Comparison of ENCODE assay signal across 12 mouse cellular contexts in the genomic region with DNA sequence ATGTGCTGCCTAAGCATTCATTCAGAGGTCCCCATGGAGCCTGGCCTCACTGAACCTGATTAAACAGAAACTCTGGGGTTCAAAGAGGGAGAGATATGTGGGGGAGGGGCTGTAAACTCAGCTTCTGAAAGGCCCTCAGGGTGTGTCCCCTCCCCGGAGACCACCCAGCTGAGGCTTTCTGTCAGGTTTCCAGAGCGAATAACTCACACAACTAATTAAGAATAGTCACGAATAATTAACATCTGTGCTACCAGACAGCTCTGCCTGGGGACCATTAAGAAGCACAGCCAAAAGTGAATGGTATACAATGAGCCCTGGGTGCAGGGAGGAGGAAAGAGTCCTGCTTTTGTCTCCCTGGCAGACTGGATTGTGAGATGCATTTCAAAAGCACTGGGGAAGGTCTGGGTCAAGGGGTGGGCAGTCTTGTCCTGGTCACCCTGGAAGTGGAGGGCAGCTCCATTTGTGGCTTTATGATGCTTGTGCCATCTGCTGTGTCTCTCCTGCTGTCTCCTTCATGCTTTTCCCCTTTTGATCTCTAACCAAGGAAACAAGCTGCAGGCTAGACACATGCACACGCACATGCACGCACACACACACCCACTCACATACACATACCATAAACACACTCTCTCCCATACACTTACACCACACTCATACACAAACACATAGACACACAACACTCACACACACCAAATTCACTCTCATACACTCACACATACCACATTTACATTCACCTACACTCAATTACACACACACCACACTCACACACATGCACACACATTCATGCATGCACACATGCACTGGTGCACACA. TPM values are rescaled to one million over a fixed set of nuclear protein-coding genes. Genes with fewer than 3 reads are reported as not detected.
DNase-seq lines count a peak whose midpoint lies in the region; ATAC-seq and TF ChIP-seq lines count a peak whose summit lies in the region.
"Had no signal": no experiment of that assay in that cellular context is flagged by ENCODE, and none has a peak within 500 bp of the region (broad histone marks: within the 10 kb centered on the region; RNA-seq: fewer than 3 reads in every experiment).

No protein-coding gene starts in this region.

- H3K4me1 ChIP-seq in stomach, embryonic 14.5 days (ENCODE audit: control insufficient read depth, insufficient read depth, low read length), result no peaks in the 10 kb centered on the region
- H3K4me1 ChIP-seq in stomach, postnatal 0 days (replicated peaks; ENCODE audit: control insufficient read depth, insufficient read depth), result no peaks in the 10 kb centered on the region
- peaks cover 12% of the 10 kb centered on the region for H3K4me1 ChIP-seq in forebrain, embryonic 16.5 days (replicated peaks; ENCODE audit: control insufficient read depth, insufficient read depth, low read length)
- peaks cover 17% of the 10 kb centered on the region for H3K4me1 ChIP-seq in midbrain, embryonic 11.5 days (ENCODE audit: control insufficient read depth, insufficient read depth, low read length)
- H3K4me1 ChIP-seq in intestine, embryonic 16.5 days (ENCODE audit: control insufficient read depth, insufficient read depth, low read length), result no peaks in the 10 kb centered on the region
- H3K4me1 ChIP-seq: liver, embryonic 13.5 days; megakaryocyte, embryonic 14.5 days had no signal

- H3K27ac ChIP-seq in stomach, embryonic 14.5 days (ENCODE audit: low read length), result no peak overlapping the region
- H3K27ac ChIP-seq in stomach, postnatal 0 days (replicated peaks), result no peak overlapping the region
- peak overlapping the region; percentile 73 for H3K27ac ChIP-seq in forebrain, embryonic 16.5 days (ENCODE audit: low read length)
- H3K27ac ChIP-seq in midbrain, embryonic 11.5 days (ENCODE audit: low read depth, low read length), result peak overlapping the region; percentile 81
- no peak overlapping the region for H3K27ac ChIP-seq in intestine, embryonic 16.5 days (ENCODE audit: low read length)
- H3K27ac ChIP-seq: liver, embryonic 13.5 days had no signal

- H3K9me3 ChIP-seq in stomach, embryonic 14.5 days (ENCODE audit: control insufficient read depth, low read depth, low read length), result no peaks in the 10 kb centered on the region
- H3K9me3 ChIP-seq in stomach, postnatal 0 days (ENCODE audit: control insufficient read depth, low read length), result no peaks in the 10 kb centered on the region
- no peaks in the 10 kb centered on the region for H3K9me3 ChIP-seq in forebrain, embryonic 16.5 days (ENCODE audit: control insufficient read depth, low read length)
- H3K9me3 ChIP-seq in midbrain, embryonic 11.5 days (ENCODE audit: control insufficient read depth, low read length), result no peaks in the 10 kb centered on the region
- no peaks in the 10 kb centered on the region for H3K9me3 ChIP-seq in intestine, embryonic 16.5 days (ENCODE audit: control insufficient read depth, low read length)
- H3K9me3 ChIP-seq: liver, embryonic 13.5 days had no signal

- DNase-seq in stomach, postnatal 0 days (ENCODE audit: low spot score), result no peak
- peak; percentile 94 for DNase-seq in midbrain, embryonic 11.5 days (ENCODE audit: low spot score, missing footprints)
- DNase-seq in spleen, postnatal 14 days (ENCODE audit: low spot score in 2 of 2), result no peak
- no peak for DNase-seq in cerebellum, adult 8-10 months
- DNase-seq in urinary bladder, postnatal 36 days (ENCODE audit: low spot score in 2 of 2), result no peak
- DNase-seq: cerebellum, adult 11-12 months; liver, embryonic 13.5 days; right cerebral cortex, adult 18-20 months had no signal

- no peaks in the 10 kb centered on the region for H3K27me3 ChIP-seq in stomach, embryonic 14.5 days (ENCODE audit: control insufficient read depth, insufficient read depth, low read length)
- no peaks in the 10 kb centered on the region for H3K27me3 ChIP-seq in stomach, postnatal 0 days (ENCODE audit: control insufficient read depth, insufficient read depth, low read length)
- H3K27me3 ChIP-seq in forebrain, embryonic 16.5 days (replicated peaks; ENCODE audit: control insufficient read depth, insufficient read depth, low read length), result no peaks in the 10 kb centered on the region
- H3K27me3 ChIP-seq in midbrain, embryonic 11.5 days (ENCODE audit: control insufficient read depth, insufficient read depth, low read length), result no peaks in the 10 kb centered on the region
- H3K27me3 ChIP-seq in intestine, embryonic 16.5 days (replicated peaks; ENCODE audit: control insufficient read depth, insufficient read depth, low read length), result no peaks in the 10 kb centered on the region
- H3K27me3 ChIP-seq: liver, embryonic 13.5 days; megakaryocyte, embryonic 14.5 days had no signal

- WGBS in stomach, embryonic 14.5 days, result 33% methylated on average over 5 of the region's 5 CpGs
- WGBS in stomach, postnatal 0 days, result 40% methylated on average over 5 of the region's 5 CpGs
- WGBS in forebrain, embryonic 16.5 days, result 5% methylated on average over 5 of the region's 5 CpGs
- WGBS in midbrain, embryonic 11.5 days, result 18% methylated on average over 5 of the region's 5 CpGs
- WGBS in intestine, embryonic 16.5 days, result 27% methylated on average over 5 of the region's 5 CpGs

- no peak overlapping the region for H3K4me2 ChIP-seq in stomach, embryonic 14.5 days (replicated peaks; ENCODE audit: low read depth, low read length)
- H3K4me2 ChIP-seq in stomach, postnatal 0 days (replicated peaks; ENCODE audit: low read depth), result no peak overlapping the region
- H3K4me2 ChIP-seq in forebrain, embryonic 16.5 days (ENCODE audit: low read length), result no peak overlapping the region
- H3K4me2 ChIP-seq in midbrain, embryonic 11.5 days, result peak overlapping the region; percentile 1; the same call in 1 of the 2 replicates
- no peak overlapping the region for H3K4me2 ChIP-seq in intestine, embryonic 16.5 days (ENCODE audit: low read depth, low read length)
- H3K4me2 ChIP-seq: liver, embryonic 13.5 days had no signal

- no peaks in the 10 kb centered on the region for H3K36me3 ChIP-seq in stomach, embryonic 14.5 days (ENCODE audit: control insufficient read depth, insufficient read depth, low read length)
- H3K36me3 ChIP-seq in stomach, postnatal 0 days (ENCODE audit: control insufficient read depth, insufficient read depth, low read length), result no peaks in the 10 kb centered on the region
- no peaks in the 10 kb centered on the region for H3K36me3 ChIP-seq in forebrain, embryonic 16.5 days (ENCODE audit: control insufficient read depth, insufficient read depth)
- no peaks in the 10 kb centered on the region for H3K36me3 ChIP-seq in midbrain, embryonic 11.5 days (ENCODE audit: control insufficient read depth, insufficient read depth, low read length)
- no peaks in the 10 kb centered on the region for H3K36me3 ChIP-seq in intestine, embryonic 16.5 days (ENCODE audit: control insufficient read depth, insufficient read depth, low read length)
- H3K36me3 ChIP-seq: liver, embryonic 13.5 days had no signal

- 0 out of 2 replicates have a peak, but pooled peaks have one; percentile 23 for ATAC-seq in stomach, embryonic 14.5 days (ENCODE audit: insufficient number of reproducible peaks, insufficient read depth, low FRiP score, low read depth)
- ATAC-seq in stomach, postnatal 0 days (ENCODE audit: low FRiP score, low TSS enrichment), result no peak
- peak; percentile 95 for ATAC-seq in forebrain, embryonic 16.5 days
- ATAC-seq in midbrain, embryonic 11.5 days (ENCODE audit: low FRiP score), result peak; percentile 95
- no peak for ATAC-seq in intestine, embryonic 16.5 days

- TF ChIP-seq CTCF in stomach, postnatal 0 days (IDR thresholded peaks at IDR 0.05; ENCODE audit: low read depth), result no peak

- H3K9ac ChIP-seq in stomach, embryonic 14.5 days (replicated peaks; ENCODE audit: low read depth, low read length), result no peak overlapping the region
- H3K9ac ChIP-seq in stomach, postnatal 0 days (ENCODE audit: low read length), result no peak overlapping the region
- H3K9ac ChIP-seq in forebrain, embryonic 16.5 days (replicated peaks; ENCODE audit: low read depth, low read length), result 0 out of 2 replicates have a peak overlapping the region, but pooled peaks have one; percentile 23
- no peak overlapping the region for H3K9ac ChIP-seq in midbrain, embryonic 11.5 days (ENCODE audit: low read length)
- H3K9ac ChIP-seq in intestine, embryonic 16.5 days (ENCODE audit: low read depth, low read length), result no peak overlapping the region
- H3K9ac ChIP-seq: liver, embryonic 13.5 days had no signal

- no peak overlapping the region for H3K4me3 ChIP-seq in stomach, embryonic 14.5 days (ENCODE audit: low read depth, low read length)
- H3K4me3 ChIP-seq in stomach, postnatal 0 days (ENCODE audit: low read depth, low read length), result no peak overlapping the region
- H3K4me3 ChIP-seq in forebrain, embryonic 16.5 days (replicated peaks; ENCODE audit: low read length), result no peak overlapping the region
- H3K4me3 ChIP-seq in midbrain, embryonic 11.5 days (ENCODE audit: low read depth, low read length), result no peak overlapping the region
- no peak overlapping the region for H3K4me3 ChIP-seq in intestine, embryonic 16.5 days (ENCODE audit: low read length)
- H3K4me3 ChIP-seq: liver, embryonic 13.5 days; megakaryocyte, embryonic 14.5 days had no signal

- no peak for TF ChIP-seq EP300 in stomach, postnatal 0 days (optimal IDR thresholded peaks at IDR 0.05)

RNA-seq across cellular contexts. Expression of a gene that starts 49.7 kb away (rescaled TPM):
- polyA plus RNA-seq in stomach, embryonic 14.5 days (2014; fragmentation: Nextera tagmentation; extraction: Ambion mirVana), result 19.7 and 22.2 TPM in 2 replicates
- polyA plus RNA-seq in stomach, postnatal 0 days (2015; fragmentation: Nextera tagmentation; extraction: Ambion mirVana), result 11.2 TPM in 2 replicates
- 50.0 and 59.1 TPM in 2 replicates for polyA plus RNA-seq in forebrain, embryonic 16.5 days (2015; fragmentation: Nextera tagmentation; extraction: Ambion mirVana)
- 31.9 and 34.0 TPM in 2 replicates for polyA plus RNA-seq in midbrain, embryonic 11.5 days (2014; fragmentation: Nextera tagmentation; extraction: Ambion mirVana)
- polyA plus RNA-seq in intestine, embryonic 16.5 days (2015; fragmentation: Nextera tagmentation; extraction: Ambion mirVana), result 9.5 and 10.6 TPM in 2 replicates

Comparison
In these comparisons a context has a peak if more than half of its experiments do, and no peak if none do; other contexts are left out.
1. ATAC-seq: peak in stomach, embryonic 14.5 days (single experiment), forebrain, embryonic 16.5 days (single experiment) and midbrain, embryonic 11.5 days (single experiment); none in stomach, postnatal 0 days (single experiment) and intestine, embryonic 16.5 days (single experiment).
2. H3K27ac ChIP-seq: peak in forebrain, embryonic 16.5 days (single experiment) and midbrain, embryonic 11.5 days (single experiment); none in stomach, embryonic 14.5 days (single experiment), stomach, postnatal 0 days (single experiment) and intestine, embryonic 16.5 days (single experiment).